Mouse (Mus musculus) C2C12 (cell line): ENCODE data around the gene Tbc1d10a. TPM values are rescaled to one million over a fixed set of nuclear protein-coding genes. Genes with fewer than 3 reads are reported as not detected.

Experiments
- H3K27me3 ChIP-seq: one replicate; pipeline ENCODE4 v1.6.1; 2011; ENCODE audit not compliant: control insufficient read depth, insufficient read depth, insufficient read length
- H3K36me3 ChIP-seq: one replicate; pipeline ENCODE4 v1.6.1; 2011; ENCODE audit not compliant: control insufficient read depth, insufficient read depth
- H3K4me3 ChIP-seq: one replicate; pipeline ENCODE4 v1.5.1; 2011; ENCODE audit warnings: mild to moderate bottlenecking, control low read depth; ENCODE audit not compliant: poor library complexity, insufficient read depth, severe bottlenecking
- H3K79me2 ChIP-seq: one replicate; pipeline ENCODE4 v1.6.1; 2011; ENCODE audit not compliant: control insufficient read depth, insufficient read depth
- H3K79me3 ChIP-seq: one replicate; pipeline ENCODE4 v1.6.1; 2011; ENCODE audit warnings: low read depth, control low read depth
- H3ac ChIP-seq: one replicate; pipeline ENCODE3; 2011; ENCODE audit warnings: low read depth; ENCODE audit not compliant: control insufficient read depth, insufficient read length
- CEBPB ChIP-seq: IDR thresholded peaks from one replicate; pipeline ENCODE4 v1.6.1; 2011; ENCODE audit warnings: low read depth, mild to moderate bottlenecking, control low read depth, moderate library complexity
- CTCF ChIP-seq: IDR thresholded peaks from one replicate; pipeline ENCODE4 v1.5.1; 2011; ENCODE audit not compliant: control insufficient read depth, insufficient read depth, insufficient read length
- FOSL1 ChIP-seq: IDR thresholded peaks from one replicate; pipeline ENCODE4 v1.8.0; 2011; ENCODE audit warnings: mild to moderate bottlenecking, low read length; ENCODE audit not compliant: poor library complexity, insufficient read depth, severe bottlenecking
- MAX ChIP-seq: IDR thresholded peaks from one replicate; pipeline ENCODE4 v1.6.1; 2011; ENCODE audit warnings: mild to moderate bottlenecking, control low read depth
- MYOD1 ChIP-seq: IDR thresholded peaks from one replicate; pipeline ENCODE4 v1.6.1; 2011; ENCODE audit warnings: low read depth; ENCODE audit not compliant: control insufficient read depth, insufficient read length
- MYOG ChIP-seq: IDR thresholded peaks from one replicate; pipeline ENCODE4 v1.6.1; 2011; ENCODE audit not compliant: control insufficient read depth, insufficient read length; ENCODE audit errors: extremely low read depth
- USF1 ChIP-seq: IDR thresholded peaks from one replicate; pipeline ENCODE4 v1.6.1; 2011; ENCODE audit warnings: low read depth, mild to moderate bottlenecking, control low read depth, moderate library complexity
- polyA plus RNA-seq: library from polyadenylated mRNA; unstranded; fragments of >200 nt; fragmentation: generic; extraction: Trizol; gene quantifications from one replicate; pipeline ENCODE4 v1.2.1, GENCODE M21; 2012; ENCODE audit warnings: missing spikeins

The Tbc1d10a gene
- polyA plus RNA-seq, 1 experiment = 22.4 TPM

DNA sequence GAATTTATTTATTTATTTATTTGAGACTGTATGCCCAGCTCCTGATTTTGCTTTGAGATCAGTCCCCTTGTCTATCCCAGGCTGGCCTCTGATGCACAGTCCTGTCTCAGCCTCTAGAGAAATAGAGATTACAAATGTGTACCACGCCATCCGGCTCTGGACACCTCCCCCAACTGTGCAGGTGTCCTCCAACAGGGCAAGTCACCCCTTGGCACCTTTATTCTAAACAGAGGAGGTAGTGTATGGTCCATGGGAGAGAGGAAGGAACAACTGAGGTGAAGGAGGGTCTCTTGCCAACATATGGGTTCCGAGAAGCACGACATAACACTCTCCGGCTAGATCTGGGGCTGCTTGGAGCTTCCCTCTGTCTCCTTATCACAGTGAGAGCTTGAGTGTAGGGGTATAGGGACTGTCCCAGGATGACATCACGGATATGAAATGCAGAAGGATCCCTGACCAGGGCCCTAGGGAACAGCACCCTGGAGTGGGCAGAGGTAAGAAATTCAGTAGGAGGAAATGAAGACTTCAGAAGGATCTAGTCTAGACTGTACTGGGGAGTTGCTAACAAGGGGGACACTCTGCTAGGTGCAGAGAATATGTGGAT, 48.6 kb downstream of the Tbc1d10a start:
- no peaks in the 10 kb centered on the region for H3K27me3 ChIP-seq
- TF ChIP-seq MYOG (no peak), FOSL1 (no peak), MAX (no peak), CEBPB (no peak), MYOD1 (no peak)

DNA sequence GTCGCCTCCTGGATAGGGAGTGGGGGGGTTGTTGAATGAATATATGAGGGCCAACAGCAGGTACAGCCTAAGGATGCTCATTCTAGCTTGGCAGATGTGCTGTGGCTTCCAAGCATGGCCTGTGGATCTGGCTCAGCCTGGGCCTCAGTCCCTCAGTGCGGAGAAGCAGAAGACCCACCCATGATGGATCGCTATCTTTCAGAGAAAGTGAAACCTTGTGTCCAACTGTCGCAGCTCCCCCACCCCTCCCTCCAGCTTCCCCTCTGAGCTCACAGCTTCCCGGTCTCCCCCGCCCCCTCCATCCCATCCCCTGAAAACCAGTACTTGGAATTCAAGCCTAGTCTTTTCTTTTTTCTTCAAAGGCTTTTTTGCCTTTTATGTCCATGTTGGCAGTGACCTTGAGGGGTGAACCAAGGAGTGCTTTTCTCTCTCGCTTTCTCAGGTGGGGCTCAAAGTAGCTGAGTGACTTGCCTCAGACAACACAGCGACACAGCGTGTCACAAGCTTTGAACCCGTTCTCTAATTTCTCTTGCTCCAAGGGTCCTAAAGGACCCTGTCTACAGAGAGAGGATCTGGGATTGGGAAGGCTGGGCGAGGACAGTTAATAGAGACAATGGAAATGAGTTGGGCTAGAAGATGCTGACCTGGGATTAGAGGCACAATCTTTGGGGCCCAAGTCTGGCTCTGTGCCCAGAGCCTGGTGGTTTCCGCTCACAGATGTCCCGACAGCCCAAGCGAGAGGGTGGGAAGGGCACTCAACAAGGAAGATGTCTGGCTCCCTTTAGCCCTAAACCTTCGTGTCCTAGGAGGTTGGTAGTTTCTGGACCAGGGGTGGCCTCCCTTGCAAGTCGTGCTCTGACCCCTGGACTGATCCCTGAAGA, 49.3 kb downstream of the Tbc1d10a start, which contains the start of gene Osm:
Gene Osm (plus strand): TSS at position 756 of the 881 bp plus-strand sequence.
- H3ac ChIP-seq = no peak within 1 kb of the TSS
- TF ChIP-seq MYOD1 = no peak
- H3K27me3 ChIP-seq = no peaks in the 10 kb centered on the region
- no peak within 1 kb of the TSS for H3K4me3 ChIP-seq
- no peaks in the 10 kb centered on the region for H3K79me3 ChIP-seq
- no peaks in the 10 kb centered on the region for H3K36me3 ChIP-seq
- H3K79me2 ChIP-seq = no peaks in the 10 kb centered on the region

More for the DNA sequence above, 48.6 kb downstream of the Tbc1d10a start:
- no peaks in the 10 kb centered on the region for H3K79me2 ChIP-seq
- H3ac ChIP-seq = no peak overlapping the region
- no peaks in the 10 kb centered on the region for H3K79me3 ChIP-seq
- H3K36me3 ChIP-seq = no peaks in the 10 kb centered on the region
- H3K4me3 ChIP-seq = no peak overlapping the region

GRCm38 (mm10) chr11:4236546-4237067, 50.0 kb downstream of the Tbc1d10a start:
- no peaks in the 10 kb centered on the region for H3K79me2 ChIP-seq
- TF ChIP-seq MYOD1 (no peak), CEBPB (no peak), FOSL1 (no peak), MAX (no peak), USF1 (no peak), MYOG (no peak), CTCF (no peak)
- no peak overlapping the region for H3K4me3 ChIP-seq
- no peaks in the 10 kb centered on the region for H3K27me3 ChIP-seq
- H3K79me3 ChIP-seq = no peaks in the 10 kb centered on the region
- H3K36me3 ChIP-seq = no peaks in the 10 kb centered on the region
- H3ac ChIP-seq = no peak overlapping the region

- Histone ChIP-seq H3K4me3 (no peak overlapping the region), H3K27me3 (no peaks in the 10 kb centered on the region), H3K36me3 (no peaks in the 10 kb centered on the region), H3ac (no peak overlapping the region), H3K79me2 (no peaks in the 10 kb centered on the region), H3K79me3 (no peaks in the 10 kb centered on the region)
- TF ChIP-seq CTCF (no peak), CEBPB (no peak), MYOD1 (no peak), USF1 (no peak), FOSL1 (no peak), MYOG (no peak), MAX (no peak)
These were observed 50.9 kb downstream of the Tbc1d10a start for GRCm38 (mm10) chr11:4237389-4237912.

DNA sequence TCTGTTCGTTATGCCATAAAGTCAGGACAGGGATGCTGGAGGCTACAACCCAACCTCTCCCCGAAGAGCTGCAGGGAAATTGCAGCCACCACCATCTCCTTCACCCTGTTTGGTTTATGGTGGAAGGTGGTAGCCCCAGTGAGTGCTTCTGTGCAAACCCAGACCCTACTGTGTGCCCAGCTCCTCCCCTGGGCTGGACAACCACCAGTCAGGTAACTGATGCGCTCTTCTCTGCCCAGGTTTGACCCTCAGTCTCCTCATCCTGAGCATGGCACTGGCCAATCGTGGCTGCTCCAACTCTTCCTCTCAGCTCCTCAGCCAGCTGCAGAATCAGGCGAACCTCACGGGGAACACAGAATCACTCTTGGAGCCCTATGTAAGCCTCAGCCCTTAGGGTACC, 51.6 kb downstream of the Tbc1d10a start:
- Histone ChIP-seq H3K36me3 (no peaks in the 10 kb centered on the region), H3ac (no peak overlapping the region), H3K79me3 (no peaks in the 10 kb centered on the region), H3K79me2 (no peaks in the 10 kb centered on the region), H3K4me3 (no peak overlapping the region), H3K27me3 (no peaks in the 10 kb centered on the region)
- TF ChIP-seq MAX = no peak
- no peak for TF ChIP-seq FOSL1
- TF ChIP-seq MYOG = no peak
- TF ChIP-seq CTCF = no peak
- no peak for TF ChIP-seq USF1

DNA sequence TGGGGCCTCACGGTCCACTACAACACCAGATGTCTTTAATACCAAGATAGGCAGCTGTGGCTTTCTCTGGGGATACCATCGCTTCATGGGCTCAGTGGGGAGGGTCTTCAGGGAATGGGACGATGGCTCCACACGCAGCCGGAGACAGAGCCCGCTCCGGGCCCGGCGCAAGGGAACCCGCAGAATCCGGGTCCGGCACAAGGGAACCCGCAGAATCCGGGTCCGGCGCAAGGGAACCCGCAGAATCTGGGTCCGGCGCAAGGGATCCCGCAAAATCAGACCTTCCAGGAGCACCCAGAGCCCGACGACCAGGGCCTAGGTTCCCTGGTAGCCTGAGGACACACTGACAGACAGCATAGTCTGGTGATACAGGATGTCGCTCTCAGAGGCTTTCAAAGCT, 53.1 kb downstream of the Tbc1d10a start:
- Histone ChIP-seq H3K79me2 (no peaks in the 10 kb centered on the region), H3K4me3 (no peak overlapping the region), H3K36me3 (no peaks in the 10 kb centered on the region), H3K27me3 (no peaks in the 10 kb centered on the region), H3ac (no peak overlapping the region), H3K79me3 (no peaks in the 10 kb centered on the region)
- no peak for TF ChIP-seq FOSL1
- no peak for TF ChIP-seq MYOD1
- no peak for TF ChIP-seq MAX
- no peak for TF ChIP-seq CEBPB
- TF ChIP-seq CTCF = no peak
- TF ChIP-seq USF1 = no peak
- TF ChIP-seq MYOG = no peak
